Mouse (Mus musculus): ENCODE measurements around the gene Kremen2.

DNA sequence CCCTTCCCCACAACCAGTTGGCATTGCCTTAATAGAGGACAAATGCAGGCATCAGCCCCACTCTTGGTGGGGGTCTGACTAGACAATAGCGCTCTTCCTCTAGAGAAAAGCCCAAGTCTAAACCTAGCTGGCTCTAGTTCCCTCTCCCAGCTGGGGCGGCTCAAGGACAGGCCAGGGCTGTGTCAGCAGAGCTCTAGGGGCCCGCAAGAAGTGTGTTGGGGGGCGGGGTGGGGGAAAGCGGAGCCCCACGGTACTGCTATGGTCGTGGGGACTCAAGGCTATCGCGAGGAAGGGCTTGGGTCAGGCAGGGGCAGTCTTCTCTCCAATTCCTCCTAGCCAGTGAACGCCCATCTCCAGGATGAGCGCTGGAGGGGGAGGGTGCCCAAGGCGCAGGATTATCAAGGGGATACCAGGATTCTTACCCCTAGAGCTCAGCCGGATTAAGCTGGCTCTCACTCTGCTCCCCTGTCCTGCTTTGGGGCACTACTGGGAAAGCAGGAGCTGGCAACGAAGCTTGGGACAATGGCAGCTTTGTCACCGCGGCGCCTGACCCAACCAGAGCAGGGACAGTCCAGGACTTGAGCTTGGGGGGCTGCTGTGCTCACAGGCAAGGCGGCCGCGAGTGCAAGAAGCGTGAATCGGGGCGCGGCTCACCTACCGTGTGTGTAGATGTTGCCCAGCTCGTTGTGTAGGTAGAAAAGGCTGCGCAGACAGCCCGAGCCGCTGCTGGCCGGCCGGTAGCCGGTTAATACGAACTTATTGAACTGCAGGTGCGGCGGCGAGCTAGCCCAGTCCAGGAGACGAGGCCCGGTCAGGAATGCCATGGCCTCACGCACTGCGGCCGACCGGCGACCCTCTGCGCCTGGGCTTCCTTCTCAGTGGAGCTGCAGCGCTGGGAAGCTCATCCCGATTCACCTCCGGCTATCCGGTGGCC, 6.2 kb downstream of the Kremen2 start:
- TF ChIP-seq CTCF (IDR thresholded peaks at IDR 0.05; ENCODE audit: low read depth, low read length), result no peak
- TF ChIP-seq POLR2A (IDR thresholded peaks at IDR 0.05; ENCODE audit: borderline replicate concordance, low read depth, low read length), result no peak
